In genomic region chr12:83445587-83445986, GRCm38 (mm10) we compare ENCODE assay signal across 15 mouse cellular contexts. TPM values are rescaled to one million over a fixed set of nuclear protein-coding genes. Genes with fewer than 3 reads are reported as not detected.
A peak's percentile ranks its signal among the peaks of the same experiment; 100 is the strongest.
DNase-seq lines count a peak whose midpoint lies in the region; ATAC-seq and TF ChIP-seq lines count a peak whose summit lies in the region.
"Had no signal": no experiment of that assay in that cellular context is flagged by ENCODE, and none has a peak within 500 bp of the region (broad histone marks: within the 10 kb centered on the region; RNA-seq: fewer than 3 reads in every experiment).

No protein-coding gene starts in this region.

- no peaks in the 10 kb centered on the region for H3K27me3 ChIP-seq in heart, postnatal 0 days (ENCODE audit: control insufficient read depth, insufficient read depth, low read length)
- H3K27me3 ChIP-seq: forebrain, embryonic 15.5 days; neural tube, embryonic 12.5 days had no signal

- H3K4me3 ChIP-seq in heart, postnatal 0 days (ENCODE audit: low read depth, low read length): no peak overlapping the region
- H3K4me3 ChIP-seq: forebrain, embryonic 15.5 days; gastrocnemius, adult 2 months; left cerebral cortex, adult 2 months; limb, embryonic 13.5 days; neural tube, embryonic 12.5 days had no signal

- TF ChIP-seq EP300 in heart, postnatal 0 days (IDR thresholded peaks at IDR 0.05; ENCODE audit: low read depth): no peak

- peaks cover 12% of the 10 kb centered on the region for H3K4me1 ChIP-seq in heart, postnatal 0 days (ENCODE audit: control insufficient read depth, insufficient read depth)
- H3K4me1 ChIP-seq: forebrain, embryonic 15.5 days had no signal

- 31% methylated on average over 6 of the region's 6 CpGs for WGBS in heart, postnatal 0 days

- ATAC-seq in heart, postnatal 0 days (ENCODE audit: insufficient read depth, low read depth): 0 out of 2 replicates have a peak, but pooled peaks have one; percentile 39
- ATAC-seq: forebrain, embryonic 15.5 days; lung, postnatal 0 days had no signal

- peak; percentile 11 for DNase-seq in heart, adult 8-10 months (ENCODE audit: low spot score)
- no peak for DNase-seq in heart, postnatal 4 days
- peak; percentile 35 to 37 for DNase-seq in adrenal gland, postnatal 36 days
- DNase-seq in heart, postnatal 0 days (ENCODE audit: low spot score): no peak
- DNase-seq in kidney, postnatal 25 days: peak; percentile 48 to 80
- DNase-seq in ovary, postnatal 36 days (ENCODE audit: low spot score): no peak
- no peak for DNase-seq in layer of hippocampus, adult 9-11 months
- DNase-seq: cerebellum, postnatal 25 days; gastrocnemius, adult 2 months had no signal

- no peaks in the 10 kb centered on the region for H3K36me3 ChIP-seq in heart, postnatal 0 days (replicated peaks; ENCODE audit: control insufficient read depth, insufficient read depth, low read length)
- H3K36me3 ChIP-seq: forebrain, embryonic 15.5 days; limb, embryonic 13.5 days; neural tube, embryonic 12.5 days had no signal

- H3K27ac ChIP-seq in heart, postnatal 0 days (ENCODE audit: low read depth): peak overlapping the region; percentile 35
- H3K27ac ChIP-seq: forebrain, embryonic 15.5 days; gastrocnemius, adult 2 months; left cerebral cortex, adult 2 months; limb, embryonic 13.5 days; neural tube, embryonic 12.5 days had no signal

- H3K9me3 ChIP-seq in heart, postnatal 0 days (replicated peaks; ENCODE audit: control insufficient read depth, low read length): no peaks in the 10 kb centered on the region
- H3K9me3 ChIP-seq: forebrain, embryonic 15.5 days; G1E; limb, embryonic 13.5 days; neural tube, embryonic 12.5 days had no signal

- TF ChIP-seq CTCF in heart, postnatal 0 days (IDR thresholded peaks at IDR 0.05; ENCODE audit: low read depth): no peak

- H3K4me2 ChIP-seq in heart, postnatal 0 days (ENCODE audit: low read depth, low read length): no peak overlapping the region
- H3K4me2 ChIP-seq: forebrain, embryonic 15.5 days; limb, embryonic 13.5 days; neural tube, embryonic 12.5 days had no signal

- H3K9ac ChIP-seq in heart, postnatal 0 days (replicated peaks; ENCODE audit: low read depth, low read length): no peak overlapping the region
- H3K9ac ChIP-seq: forebrain, embryonic 15.5 days; limb, embryonic 13.5 days; neural tube, embryonic 12.5 days had no signal

RNA-seq across cellular contexts. Expression of gene Dpf3, which starts 41.9 kb away (rescaled TPM):
- total RNA-seq in heart, adult 8-10 months (2022): 10 to 100 TPM; 16.7 to 21.1 (median 18.0) TPM
- 10 to 100 TPM; 19.6 to 20.2 TPM for total RNA-seq in heart, postnatal 4 days (2021)
- total RNA-seq in adrenal gland, postnatal 36 days (2021): 10 to 100 TPM; 10.9 to 12.6 TPM
- total RNA-seq in heart, postnatal 0 days (2014; rRNA removed; ENCODE audit: low replicate concordance): 5.2 and 14.4 TPM in 2 replicates
- 15.3 and 18.5 TPM in 2 replicates for polyA plus RNA-seq in heart, postnatal 0 days (2015; fragmentation: Nextera tagmentation; extraction: Ambion mirVana)

Comparison
In these comparisons a context has a peak if more than half of its experiments do, and no peak if none do; other contexts are left out.
1. DNase-seq: peak in heart, adult 8-10 months (single experiment), adrenal gland, postnatal 36 days (2 of 2) and kidney, postnatal 25 days (2 of 2); none in heart, postnatal 4 days (single experiment), heart, postnatal 0 days (single experiment), ovary, postnatal 36 days (single experiment) and layer of hippocampus, adult 9-11 months (single experiment).